Mouse (Mus musculus) WW6 (cell line): ENCODE results near the gene Jak1.

Experiments
- DNase-seq: peaks from one replicate; pipeline ENCODE4 v3.0.0-alpha.2; 2013; ENCODE audit warnings: low read depth, low spot score

Jak1 gene

GRCm38 (mm10) chr4:101239313-101240162, 25.5 kb downstream of the Jak1 start:
- DNase-seq = no peak

- DNase-seq = no peak
Observed at GRCm38 (mm10) chr4:101238589-101238988, 26.5 kb downstream of the Jak1 start.

- DNase-seq = no peak
Observed at GRCm38 (mm10) chr4:101236797-101237196, 28.3 kb downstream of the Jak1 start.

GRCm38 (mm10) chr4:101235964-101236363, 29.1 kb downstream of the Jak1 start:
- DNase-seq = no peak

GRCm38 (mm10) chr4:101234753-101235152, 30.3 kb downstream of the Jak1 start:
- DNase-seq = no peak

- DNase-seq = no peak
Observed at GRCm38 (mm10) chr4:101234332-101234731, 30.8 kb downstream of the Jak1 start.

- no peak for DNase-seq
Observed at GRCm38 (mm10) chr4:101230621-101231020, 34.5 kb downstream of the Jak1 start.

GRCm38 (mm10) chr4:101227398-101227797, 37.7 kb downstream of the Jak1 start:
- no peak for DNase-seq

GRCm38 (mm10) chr4:101225984-101226383, 39.1 kb downstream of the Jak1 start:
- DNase-seq = no peak

- no peak for DNase-seq
Observed at GRCm38 (mm10) chr4:101220946-101221345, 44.1 kb downstream of the Jak1 start.

GRCm38 (mm10) chr4:101219839-101220238, 45.2 kb downstream of the Jak1 start:
- DNase-seq = no peak

GRCm38 (mm10) chr4:101217026-101217540, 48.0 kb downstream of the Jak1 start:
- no peak for DNase-seq

- no peak for DNase-seq
Observed at GRCm38 (mm10) chr4:101216286-101216685, 48.8 kb downstream of the Jak1 start.

- DNase-seq = no peak
Observed at GRCm38 (mm10) chr4:101213477-101213876, 51.6 kb downstream of the Jak1 start.

- DNase-seq = no peak
Observed at GRCm38 (mm10) chr4:101207492-101207891, 57.6 kb downstream of the Jak1 start.

- no peak for DNase-seq
Observed at GRCm38 (mm10) chr4:101203518-101203917, 61.6 kb downstream of the Jak1 start.

- no peak for DNase-seq
Observed at GRCm38 (mm10) chr4:101202626-101203025, 62.5 kb downstream of the Jak1 start.

GRCm38 (mm10) chr4:101199433-101200081, 65.5 kb downstream of the Jak1 start:
- DNase-seq = no peak

- DNase-seq = no peak
Observed at GRCm38 (mm10) chr4:101198333-101198732, 66.7 kb downstream of the Jak1 start.

GRCm38 (mm10) chr4:101197421-101198170, 67.5 kb downstream of the Jak1 start:
- DNase-seq = no peak

GRCm38 (mm10) chr4:101196407-101196806, 68.7 kb downstream of the Jak1 start:
- no peak for DNase-seq

GRCm38 (mm10) chr4:101194170-101194569, 70.9 kb downstream of the Jak1 start:
- no peak for DNase-seq
